Mouse (Mus musculus): ENCODE measurements around the gene Nme7. TPM values are rescaled to one million over a fixed set of nuclear protein-coding genes. Genes with fewer than 3 reads are reported as not detected.

Nme7 gene
- polyA plus RNA-seq, 1 experiment from 2014 or later = 43.9 TPM

- Histone ChIP-seq H3K27ac (no peak overlapping the region), H3K4me3 (no peak overlapping the region), H3K36me3 (0 out of 2 replicates have a peak, but pooled peaks cover 5% of the 10 kb centered on the region), H3K4me2 (replicated peaks) (no peak overlapping the region), H3K9me3 (no peaks in the 10 kb centered on the region), H3K9ac (no peak overlapping the region), H3K4me1 (peaks cover 6% of the 10 kb centered on the region), H3K27me3 (no peaks in the 10 kb centered on the region)
- 46% methylated on average over 10 of the region's 10 CpGs for WGBS
- ATAC-seq (ENCODE audit: low FRiP score, low read depth) = no peak
These were observed 17.5 kb downstream of the Nme7 start for GRCm38 (mm10) chr1:164321408-164321807.

- H3K4me1 ChIP-seq = peaks cover 9% of the 10 kb centered on the region
- 0 out of 2 replicates have a peak, but pooled peaks cover 5% of the 10 kb centered on the region for H3K36me3 ChIP-seq
- WGBS = 66% methylated on average over 8 of the region's 8 CpGs
- H3K27ac ChIP-seq = no peak overlapping the region
- no peak overlapping the region for H3K4me2 ChIP-seq (replicated peaks)
- no peak overlapping the region for H3K4me3 ChIP-seq
- H3K9ac ChIP-seq = no peak overlapping the region
- no peaks in the 10 kb centered on the region for H3K9me3 ChIP-seq
- ATAC-seq (ENCODE audit: low FRiP score, low read depth) = no peak
- no peaks in the 10 kb centered on the region for H3K27me3 ChIP-seq
These were observed 19.2 kb downstream of the Nme7 start for GRCm38 (mm10) chr1:164322987-164323650.

GRCm38 (mm10) chr1:164324221-164324620 lies 20.3 kb downstream of the Nme7 start:
- WGBS = 89% methylated on average over 4 of the region's 4 CpGs
- H3K9ac ChIP-seq = no peak overlapping the region
- H3K4me3 ChIP-seq = no peak overlapping the region
- H3K27me3 ChIP-seq = no peaks in the 10 kb centered on the region
- no peak overlapping the region for H3K4me2 ChIP-seq (replicated peaks)
- H3K9me3 ChIP-seq = no peaks in the 10 kb centered on the region
- H3K27ac ChIP-seq = no peak overlapping the region
- ATAC-seq (ENCODE audit: low FRiP score, low read depth) = no peak
- H3K4me1 ChIP-seq = peaks cover 9% of the 10 kb centered on the region
- H3K36me3 ChIP-seq = 0 out of 2 replicates have a peak, but pooled peaks cover 4% of the 10 kb centered on the region

DNA sequence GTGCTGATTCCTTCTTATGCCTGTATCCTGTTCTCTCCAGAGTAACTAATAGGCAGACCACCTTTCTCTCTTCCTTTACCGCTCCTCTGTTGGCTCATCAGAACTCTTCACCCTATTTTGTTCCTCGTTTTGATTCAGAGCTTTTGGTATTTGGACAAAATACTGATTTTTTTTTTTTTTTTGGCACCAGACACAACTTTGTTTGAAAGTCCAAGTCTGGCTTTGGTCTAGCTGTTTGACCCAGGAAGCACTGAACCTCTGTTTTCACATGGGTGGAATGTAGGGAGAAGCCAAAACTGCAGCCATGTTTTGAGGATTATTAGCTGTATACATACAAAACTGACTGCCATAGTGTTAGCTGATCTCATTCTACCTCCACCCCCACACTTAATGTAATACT lies 21.0 kb downstream of the Nme7 start:
- ATAC-seq (ENCODE audit: low FRiP score, low read depth) = no peak
- 86% methylated on average over 2 of the region's 2 CpGs for WGBS

DNA sequence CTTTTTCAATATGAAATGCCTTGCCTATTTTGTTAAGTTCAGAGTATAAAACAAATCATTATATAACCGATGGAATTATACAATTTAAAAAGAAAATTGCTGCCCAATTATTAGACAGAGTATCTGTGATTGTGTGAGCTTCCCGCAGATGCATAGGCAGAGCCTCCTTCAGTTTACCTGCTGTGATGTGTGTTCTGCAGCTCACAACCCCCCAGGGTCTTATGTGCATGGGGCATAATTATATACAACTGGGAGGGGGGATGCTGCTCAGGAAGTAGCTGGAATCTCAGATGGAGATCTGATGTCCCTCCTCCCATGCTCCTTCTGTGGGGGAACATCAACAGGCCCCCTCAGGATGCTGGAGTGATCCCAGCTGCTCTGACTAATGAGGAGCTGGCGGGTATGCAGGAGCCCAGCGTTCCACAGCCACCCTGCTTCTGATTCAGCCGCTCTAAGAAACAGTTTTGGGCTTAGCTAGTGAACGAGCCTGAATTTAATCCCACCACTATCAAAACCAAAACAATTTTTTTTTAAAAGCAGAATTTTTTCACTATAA lies 22.8 kb downstream of the Nme7 start:
- Histone ChIP-seq H3K36me3 (peaks cover 12% of the 10 kb centered on the region), H3K9ac (no peak overlapping the region), H3K4me1 (peaks cover 3% of the 10 kb centered on the region; the same call in 1 of the 2 replicates), H3K9me3 (no peaks in the 10 kb centered on the region), H3K4me2 (replicated peaks) (no peak overlapping the region), H3K4me3 (no peak overlapping the region), H3K27me3 (no peaks in the 10 kb centered on the region), H3K27ac (no peak overlapping the region)
- WGBS = 41% methylated on average over 6 of the region's 6 CpGs
- no peak for ATAC-seq (ENCODE audit: low FRiP score, low read depth)

More for the DNA sequence above, 21.0 kb downstream of the Nme7 start:
- Histone ChIP-seq H3K4me1 (peaks cover 9% of the 10 kb centered on the region), H3K36me3 (0 out of 2 replicates have a peak, but pooled peaks cover 4% of the 10 kb centered on the region), H3K9ac (no peak overlapping the region), H3K4me3 (no peak overlapping the region), H3K27me3 (no peaks in the 10 kb centered on the region), H3K4me2 (replicated peaks) (no peak overlapping the region), H3K9me3 (no peaks in the 10 kb centered on the region), H3K27ac (no peak overlapping the region)

GRCm38 (mm10) chr1:164327764-164328163 lies 23.8 kb downstream of the Nme7 start:
- no peak overlapping the region for H3K4me2 ChIP-seq (replicated peaks)
- 56% methylated on average over 7 of the region's 7 CpGs for WGBS
- peaks cover 12% of the 10 kb centered on the region for H3K36me3 ChIP-seq
- no peak for ATAC-seq (ENCODE audit: low FRiP score, low read depth)
- no peaks in the 10 kb centered on the region for H3K9me3 ChIP-seq
- H3K4me3 ChIP-seq = no peak overlapping the region
- no peaks in the 10 kb centered on the region for H3K27me3 ChIP-seq
- H3K4me1 ChIP-seq = 0 out of 2 replicates have a peak, but pooled peaks cover 3% of the 10 kb centered on the region
- no peak overlapping the region for H3K27ac ChIP-seq
- H3K9ac ChIP-seq = no peak overlapping the region

GRCm38 (mm10) chr1:164332559-164332958 lies 28.6 kb downstream of the Nme7 start:
- 62% methylated on average over 11 of the region's 11 CpGs for WGBS
- Histone ChIP-seq H3K4me1 (no peaks in the 10 kb centered on the region), H3K9me3 (no peaks in the 10 kb centered on the region), H3K4me3 (no peak overlapping the region), H3K27me3 (no peaks in the 10 kb centered on the region), H3K36me3 (peaks cover 33% of the 10 kb centered on the region), H3K4me2 (replicated peaks) (no peak overlapping the region), H3K27ac (no peak overlapping the region), H3K9ac (no peak overlapping the region)
- ATAC-seq (ENCODE audit: low FRiP score, low read depth) = no peak

DNA sequence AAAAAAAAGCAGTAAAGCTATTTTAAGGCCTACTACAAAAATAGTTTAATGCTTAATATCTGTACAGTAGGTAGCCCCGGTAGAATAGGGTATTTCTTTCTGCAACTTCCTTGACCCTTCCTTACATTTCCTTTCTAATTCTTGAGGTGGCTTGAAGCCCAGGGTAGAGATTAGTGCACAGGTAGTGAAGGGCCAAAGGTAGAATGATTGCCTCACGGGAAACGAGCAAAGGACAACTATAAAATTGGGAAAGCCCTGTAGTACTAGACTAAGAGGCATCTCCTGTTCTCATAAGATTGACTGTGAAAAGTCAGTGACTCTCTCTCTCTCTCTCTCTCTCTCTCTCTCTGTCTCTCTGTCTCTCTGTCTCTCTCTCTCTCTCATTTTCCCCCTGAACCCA lies 31.5 kb downstream of the Nme7 start:
- Histone ChIP-seq H3K4me1 (no peaks in the 10 kb centered on the region), H3K27me3 (no peaks in the 10 kb centered on the region), H3K27ac (no peak overlapping the region), H3K9ac (no peak overlapping the region), H3K4me3 (no peak overlapping the region), H3K36me3 (peaks cover 30% of the 10 kb centered on the region), H3K4me2 (replicated peaks) (no peak overlapping the region), H3K9me3 (no peaks in the 10 kb centered on the region)
- ATAC-seq (ENCODE audit: low FRiP score, low read depth) = no peak
- WGBS = 83% methylated on average over 3 of the region's 3 CpGs

GRCm38 (mm10) chr1:164335846-164336245 lies 31.9 kb downstream of the Nme7 start:
- no peak for ATAC-seq (ENCODE audit: low FRiP score, low read depth)
- Histone ChIP-seq H3K9ac (no peak overlapping the region), H3K36me3 (peaks cover 30% of the 10 kb centered on the region), H3K27ac (no peak overlapping the region), H3K4me1 (no peaks in the 10 kb centered on the region), H3K4me2 (replicated peaks) (no peak overlapping the region), H3K4me3 (no peak overlapping the region), H3K9me3 (no peaks in the 10 kb centered on the region), H3K27me3 (no peaks in the 10 kb centered on the region)
- 84% methylated on average over 4 of the region's 4 CpGs for WGBS

- ATAC-seq (ENCODE audit: low FRiP score, low read depth) = no peak
- Histone ChIP-seq H3K9me3 (0 out of 2 replicates have a peak, but pooled peaks cover 8% of the 10 kb centered on the region), H3K4me1 (no peaks in the 10 kb centered on the region), H3K9ac (no peak overlapping the region), H3K27ac (no peak overlapping the region), H3K4me2 (replicated peaks) (no peak overlapping the region), H3K4me3 (no peak overlapping the region), H3K36me3 (peaks cover 38% of the 10 kb centered on the region), H3K27me3 (no peaks in the 10 kb centered on the region)
- WGBS = 80% methylated on average over 3 of the region's 3 CpGs
These were observed 38.2 kb downstream of the Nme7 start for GRCm38 (mm10) chr1:164342161-164342560.

GRCm38 (mm10) chr1:164353443-164353842 lies 49.5 kb downstream of the Nme7 start:
- peaks cover 5% of the 10 kb centered on the region for H3K36me3 ChIP-seq
- H3K9ac ChIP-seq = no peak overlapping the region
- ATAC-seq (ENCODE audit: low FRiP score, low read depth) = no peak
- H3K4me2 ChIP-seq (replicated peaks) = no peak overlapping the region
- H3K4me1 ChIP-seq = no peaks in the 10 kb centered on the region
- 85% methylated on average over 3 of the region's 3 CpGs for WGBS
- H3K27me3 ChIP-seq = no peaks in the 10 kb centered on the region
- H3K9me3 ChIP-seq = no peaks in the 10 kb centered on the region
- no peak overlapping the region for H3K27ac ChIP-seq
- H3K4me3 ChIP-seq = no peak overlapping the region

GRCm38 (mm10) chr1:164357995-164358394 lies 54.1 kb downstream of the Nme7 start:
- Histone ChIP-seq H3K36me3 (no peaks in the 10 kb centered on the region), H3K27ac (no peak overlapping the region), H3K4me1 (no peaks in the 10 kb centered on the region), H3K9me3 (no peaks in the 10 kb centered on the region), H3K9ac (no peak overlapping the region), H3K27me3 (no peaks in the 10 kb centered on the region), H3K4me3 (no peak overlapping the region), H3K4me2 (replicated peaks) (no peak overlapping the region)
- WGBS = 56% methylated on average over 3 of the region's 3 CpGs
- ATAC-seq (ENCODE audit: low FRiP score, low read depth) = no peak

DNA sequence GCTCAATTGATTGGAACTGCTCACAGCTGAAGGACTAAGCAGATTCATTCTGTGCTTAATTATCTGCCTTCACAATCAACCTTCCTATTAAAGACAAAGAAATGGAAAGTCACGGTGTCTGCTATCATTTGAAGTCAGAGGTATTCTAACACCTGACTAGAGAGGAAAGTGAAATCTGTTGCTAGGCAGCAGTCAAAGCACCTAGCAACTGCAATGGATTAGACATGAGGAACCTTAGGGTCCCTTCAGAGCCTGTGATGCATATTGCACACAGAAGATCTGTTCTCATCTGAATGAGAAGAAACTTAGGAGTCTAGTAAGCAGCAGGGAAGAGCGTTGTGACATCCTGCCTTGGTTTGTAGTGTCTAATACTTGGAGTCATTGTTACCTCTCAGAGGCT lies 58.1 kb downstream of the Nme7 start:
- H3K4me2 ChIP-seq (replicated peaks) = no peak overlapping the region
- ATAC-seq (ENCODE audit: low FRiP score, low read depth) = no peak
- H3K27me3 ChIP-seq = no peaks in the 10 kb centered on the region
- no peaks in the 10 kb centered on the region; the same call in 1 of the 2 replicates for H3K36me3 ChIP-seq
- no peaks in the 10 kb centered on the region for H3K9me3 ChIP-seq
- no peak overlapping the region for H3K4me3 ChIP-seq
- H3K27ac ChIP-seq = no peak overlapping the region
- no peaks in the 10 kb centered on the region for H3K4me1 ChIP-seq
- WGBS = 82% methylated on average over 2 of the region's 2 CpGs
- no peak overlapping the region for H3K9ac ChIP-seq

Data from limb, embryonic 13.5 days (tissue).